Mouse (Mus musculus) MEL-GATA-1-ER (cell line): ENCODE data around the gene Gm37240.

Source experiments
- DNase-seq: peaks from one replicate; pipeline ENCODE4 v3.0.0-alpha.2; 2012; ENCODE audit warnings: low read depth; ENCODE audit errors: extremely low read depth

The Gm37240 gene

GRCm38 (mm10) chr3:84731403-84732015, 1155.8 kb downstream of the Gm37240 start:
- DNase-seq, result no peak

GRCm38 (mm10) chr3:84731003-84731402, 1156.3 kb downstream of the Gm37240 start:
- DNase-seq, result no peak

- no peak for DNase-seq
These were observed 1157.5 kb downstream of the Gm37240 start for GRCm38 (mm10) chr3:84729806-84730205.

GRCm38 (mm10) chr3:84723996-84724395, 1163.3 kb downstream of the Gm37240 start:
- DNase-seq, result no peak

GRCm38 (mm10) chr3:84722680-84723079, 1164.6 kb downstream of the Gm37240 start:
- DNase-seq, result no peak

- peak; percentile 98 for DNase-seq
These were observed 1172.1 kb downstream of the Gm37240 start for GRCm38 (mm10) chr3:84715073-84715768.

GRCm38 (mm10) chr3:84712941-84713340, 1174.4 kb downstream of the Gm37240 start:
- no peak for DNase-seq

GRCm38 (mm10) chr3:84710723-84711122, 1176.6 kb downstream of the Gm37240 start:
- no peak for DNase-seq

- DNase-seq, result no peak
These were observed 1177.4 kb downstream of the Gm37240 start for GRCm38 (mm10) chr3:84709967-84710366.

GRCm38 (mm10) chr3:84709100-84709499, 1178.2 kb downstream of the Gm37240 start:
- DNase-seq, result peak; percentile 41

- no peak for DNase-seq
These were observed 1178.8 kb downstream of the Gm37240 start for GRCm38 (mm10) chr3:84708469-84708868.

GRCm38 (mm10) chr3:84705224-84705623, 1182.1 kb downstream of the Gm37240 start:
- DNase-seq, result no peak

GRCm38 (mm10) chr3:84703083-84703810, 1184.1 kb downstream of the Gm37240 start:
- peak; percentile 82 for DNase-seq

GRCm38 (mm10) chr3:84701964-84702363, 1185.4 kb downstream of the Gm37240 start:
- no peak for DNase-seq

GRCm38 (mm10) chr3:84701509-84701908, 1185.8 kb downstream of the Gm37240 start:
- DNase-seq, result no peak

- no peak for DNase-seq
These were observed 1190.8 kb downstream of the Gm37240 start for GRCm38 (mm10) chr3:84696428-84696917.

- no peak for DNase-seq
These were observed 1191.4 kb downstream of the Gm37240 start for GRCm38 (mm10) chr3:84695867-84696361.

GRCm38 (mm10) chr3:84695418-84695817, 1191.9 kb downstream of the Gm37240 start:
- no peak for DNase-seq

GRCm38 (mm10) chr3:84693886-84694285, 1193.4 kb downstream of the Gm37240 start:
- no peak for DNase-seq

- DNase-seq, result no peak
These were observed 1194.6 kb downstream of the Gm37240 start for GRCm38 (mm10) chr3:84692647-84693199.

GRCm38 (mm10) chr3:84690091-84690771, 1197.1 kb downstream of the Gm37240 start:
- DNase-seq, result no peak
